Mouse (Mus musculus): ENCODE data around the gene Nme7.

- TF ChIP-seq E2F4 (IDR thresholded peaks at IDR 0.05; ENCODE audit: insufficient read depth) (no peak), MYOD1 (IDR thresholded peaks at IDR 0.05; ENCODE audit: control insufficient read depth in 1 of 3, insufficient read length in 2 of 3, low read depth in 2 of 3) (no peak), POLR2A (IDR thresholded peaks at IDR 0.05; ENCODE audit: insufficient read length, low read depth) (no peak), POLR2AphosphoS2 (IDR thresholded peaks at IDR 0.05; ENCODE audit: insufficient read length, low read depth) (no peak), USF1 (IDR thresholded peaks at IDR 0.05; ENCODE audit: low read depth) (no peak)
These were observed 179.8 kb downstream of the Nme7 start for GRCm38 (mm10) chr1:164483728-164484127.

Data from myocyte (in vitro differentiated cells).